Mouse (Mus musculus) embryonic facial prominence, embryonic 11.5 days (tissue): Measurements from ENCODE around the gene Ndufa7. TPM values are rescaled to one million over a fixed set of nuclear protein-coding genes. Genes with fewer than 3 reads are reported as not detected.
"Not testable (repeated sequence)": the region's sequence is repeated elsewhere in the genome, so short reads cannot be mapped to it uniquely, and the experiment has no call there.

Experiments used
- ATAC-seq: fragments of 200-750 bp; cut with Nextera tagmentation; replicated peaks from 2 replicates; pipeline ENCODE4 v1.8.0; 2017; ENCODE audit warnings: low read depth; ENCODE audit not compliant: insufficient number of reproducible peaks, low FRiP score, low TSS enrichment
- DNase-seq: peaks from one replicate; pipeline ENCODE4 v3.0.0-alpha.2; 2015; ENCODE audit warnings: low spot score
- H3K27ac ChIP-seq: fragments of 300-500 bp; sonication (generic); replicated peaks from 2 replicates; pipeline ENCODE4 v1.5.1; 2014; ENCODE audit warnings: mild to moderate bottlenecking, low read depth, low read length, control low read depth
- H3K27me3 ChIP-seq: fragments of 300-500 bp; sonication (generic); 2 replicates; pipeline ENCODE4 v1.6.1; 2014; ENCODE audit warnings: mild to moderate bottlenecking, low read length, moderate library complexity, mixed read lengths; ENCODE audit not compliant: control insufficient read depth, insufficient read depth
- H3K36me3 ChIP-seq: fragments of 300-500 bp; sonication (generic); replicated peaks from 2 replicates; pipeline ENCODE4 v1.6.1; 2014; ENCODE audit warnings: low read depth, mild to moderate bottlenecking, low read length, moderate library complexity, mixed read lengths; ENCODE audit not compliant: control insufficient read depth, insufficient read depth
- H3K4me1 ChIP-seq: fragments of 300-500 bp; sonication (generic); 2 replicates; pipeline ENCODE4 v1.6.1; 2014; ENCODE audit warnings: low read length, mixed read lengths; ENCODE audit not compliant: control insufficient read depth, insufficient read depth
- H3K4me2 ChIP-seq: fragments of 300-500 bp; sonication (generic); 2 replicates; pipeline ENCODE4 v1.6.1; 2014; ENCODE audit warnings: low read depth, mild to moderate bottlenecking, control low read depth, low read length, moderate library complexity
- H3K4me3 ChIP-seq: fragments of 300-500 bp; sonication (generic); 2 replicates; pipeline ENCODE4 v1.5.1; 2014; ENCODE audit warnings: low read depth, low read length, control low read depth
- H3K9ac ChIP-seq: fragments of 300-500 bp; sonication (generic); replicated peaks from 2 replicates; pipeline ENCODE4 v1.6.1; 2014; ENCODE audit warnings: mild to moderate bottlenecking, control low read depth, low read length
- H3K9me3 ChIP-seq: fragments of 300-500 bp; sonication (generic); replicated peaks from 2 replicates; pipeline ENCODE4 v1.6.1; 2016; ENCODE audit warnings: mild to moderate bottlenecking, low read length, inconsistent platforms, mixed read lengths; ENCODE audit not compliant: control insufficient read depth
- WGBS: fragments of 180-500 bp; shearing (Covaris S2); extraction: QIAGEN DNeasy Blood & Tissue Kit; methylation state at CpG from one replicate; pipeline ENCODE4 v1.1.7; 2014; 5-methylcytosine and 5-hydroxymethylcytosine counted together
- polyA plus RNA-seq: library from polyadenylated mRNA; unstranded; fragments of >200 nt; fragmentation: Nextera tagmentation; extraction: Ambion mirVana; gene quantifications from 2 replicates; pipeline ENCODE4 v1.2.1, GENCODE M21; 2014

Gene Ndufa7
- polyA plus RNA-seq, 1 experiment from 2014 or later, result 392 TPM

DNA sequence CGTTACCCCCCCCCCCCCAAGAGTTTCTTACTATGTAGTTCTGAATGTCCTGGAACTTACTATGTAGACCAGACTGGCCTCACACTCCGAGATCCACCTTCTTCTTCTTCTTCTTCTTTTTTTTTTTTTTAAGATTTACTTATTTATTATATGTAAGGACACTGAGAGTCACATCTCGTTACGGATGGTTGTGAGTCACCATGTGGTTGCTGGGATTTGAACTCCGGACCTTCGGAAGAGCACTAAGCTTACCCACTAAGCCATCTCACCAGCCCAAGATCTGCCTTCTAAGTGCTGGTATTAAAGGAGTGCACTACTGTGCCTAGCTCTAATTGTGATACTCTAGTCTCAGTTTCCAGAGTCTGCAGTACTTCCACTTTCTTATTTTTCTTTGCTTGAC lies 9.0 kb upstream of the Ndufa7 start:
- no peaks in the 10 kb centered on the region for H3K27me3 ChIP-seq
- H3K4me2 ChIP-seq, result no peak overlapping the region
- peaks cover 6% of the 10 kb centered on the region; the same call in 1 of the 2 replicates for H3K4me1 ChIP-seq
- H3K4me3 ChIP-seq, result no peak overlapping the region
- DNase-seq (no peak), ATAC-seq (no peak)
- peaks cover 2% of the 10 kb centered on the region for H3K36me3 ChIP-seq
- H3K9ac ChIP-seq, result no peak overlapping the region
- 91% methylated on average over 6 of the region's 6 CpGs for WGBS
- no peak overlapping the region for H3K27ac ChIP-seq
- no peaks in the 10 kb centered on the region for H3K9me3 ChIP-seq

DNA sequence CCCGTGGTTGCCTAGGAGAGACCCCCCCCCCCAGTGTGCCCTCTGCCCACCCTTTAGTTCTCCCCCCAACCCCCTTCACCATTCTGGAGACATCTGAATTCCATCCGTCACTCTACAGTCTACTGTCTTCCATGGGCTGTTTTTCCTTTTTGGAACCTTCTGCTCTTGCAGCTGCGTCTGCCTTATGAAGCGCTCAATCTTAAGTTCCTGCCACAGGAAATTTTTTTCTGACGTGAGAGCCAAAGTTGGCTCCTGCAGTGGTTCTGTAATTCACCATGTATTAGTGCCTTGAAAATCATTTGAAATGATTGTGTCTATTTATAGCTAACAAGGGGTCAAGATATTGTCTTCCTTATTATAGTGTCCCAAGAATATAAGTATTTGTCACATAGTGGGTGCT lies 7.8 kb upstream of the Ndufa7 start:
- no peaks in the 10 kb centered on the region for H3K9me3 ChIP-seq
- H3K9ac ChIP-seq, result no peak overlapping the region
- H3K27me3 ChIP-seq, result no peaks in the 10 kb centered on the region
- H3K4me3 ChIP-seq, result no peak overlapping the region
- peak overlapping the region; percentile 96 for H3K4me2 ChIP-seq
- DNase-seq (no peak), ATAC-seq (no peak)
- peaks cover 6% of the 10 kb centered on the region; the same call in 1 of the 2 replicates for H3K4me1 ChIP-seq
- H3K27ac ChIP-seq, result no peak overlapping the region
- H3K36me3 ChIP-seq, result peaks cover 2% of the 10 kb centered on the region
- 83% methylated on average over 5 of the region's 5 CpGs for WGBS

DNA sequence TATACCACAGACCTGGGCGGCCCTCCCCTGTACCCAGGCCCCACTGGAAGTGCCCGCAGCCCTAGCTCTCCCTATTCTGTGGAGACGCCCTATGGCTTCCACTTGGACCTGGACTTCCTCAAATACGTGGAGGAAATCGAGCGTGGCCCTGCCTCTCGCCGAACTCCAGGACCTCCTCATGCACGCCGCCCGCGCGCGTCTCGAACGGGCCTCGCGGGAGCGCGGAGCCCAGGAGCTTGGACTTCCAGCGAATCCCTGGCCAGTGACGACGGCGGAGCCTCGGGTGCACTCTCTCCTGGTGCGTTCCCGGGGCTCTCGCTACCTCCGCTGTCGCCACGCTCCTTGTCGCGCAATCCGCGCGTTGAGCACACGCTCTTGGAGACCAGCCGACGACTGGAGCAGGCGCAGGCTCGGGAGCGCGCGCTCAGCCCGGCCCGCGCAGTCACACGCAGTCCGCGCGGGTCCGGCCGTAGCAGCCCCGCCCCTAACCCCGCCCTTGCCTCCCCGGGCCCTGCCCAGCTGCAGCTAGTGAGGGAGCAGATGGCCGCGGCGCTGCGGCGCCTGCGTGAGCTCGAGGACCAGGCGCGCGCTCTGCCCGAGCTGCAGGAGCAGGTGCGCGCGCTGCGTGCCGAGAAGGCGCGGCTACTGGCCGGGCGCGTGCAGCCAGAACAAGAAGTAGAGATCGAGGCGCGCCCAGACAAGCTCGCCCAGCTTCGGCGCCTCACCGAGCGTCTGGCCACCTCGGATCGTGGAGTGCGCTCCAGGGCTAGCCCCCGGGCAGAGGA lies 7.0 kb upstream of the Ndufa7 start:
- Histone ChIP-seq H3K4me2 (peak overlapping the region; percentile 96), H3K36me3 (peaks cover 2% of the 10 kb centered on the region), H3K27me3 (no peaks in the 10 kb centered on the region), H3K9ac (peak overlapping the region; percentile 85), H3K27ac (peak overlapping the region; percentile 70), H3K4me1 (peaks cover 6% of the 10 kb centered on the region; the same call in 1 of the 2 replicates), H3K9me3 (no peaks in the 10 kb centered on the region), H3K4me3 (peak overlapping the region; percentile 57)
- peak; percentile 91 for ATAC-seq
- under 1% methylated on average over 89 of the region's 89 CpGs for WGBS
- peak; percentile 97 for DNase-seq

DNA sequence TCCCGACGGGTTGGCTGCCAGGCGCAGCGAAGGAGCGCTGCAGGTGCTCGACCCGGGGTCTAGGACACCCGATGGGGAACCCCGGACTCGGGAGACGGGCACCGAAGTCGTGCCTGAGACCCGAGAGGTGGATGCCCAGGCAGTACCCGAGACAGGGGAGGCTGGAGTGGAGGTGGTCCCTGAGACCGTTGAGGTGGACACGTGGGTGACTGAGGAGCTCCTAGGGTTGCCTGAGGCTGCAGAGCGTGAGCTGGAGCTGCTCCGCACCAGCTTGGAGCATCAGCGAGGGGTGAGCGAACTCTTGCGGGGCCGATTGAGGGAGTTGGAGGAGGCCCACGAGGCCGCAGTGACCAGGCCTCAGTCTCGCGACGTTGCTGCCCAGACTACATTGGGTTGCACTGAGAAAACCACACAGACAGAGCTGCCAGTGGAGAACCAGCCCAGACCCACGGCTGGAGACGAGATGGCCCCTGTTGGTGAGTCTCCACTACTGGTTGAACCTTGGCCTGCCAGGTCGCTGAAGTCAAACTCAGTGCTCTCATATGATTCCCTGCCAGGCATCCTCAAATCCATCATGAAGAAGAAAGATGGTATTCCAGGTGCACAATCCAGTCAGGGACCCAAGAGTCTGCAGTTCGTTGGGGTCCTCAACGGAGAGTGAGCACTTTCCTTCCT lies 6.3 kb upstream of the Ndufa7 start:
- Histone ChIP-seq H3K36me3 (peaks cover 2% of the 10 kb centered on the region), H3K9ac (peak overlapping the region; percentile 85), H3K4me1 (peaks cover 6% of the 10 kb centered on the region; the same call in 1 of the 2 replicates), H3K27me3 (no peaks in the 10 kb centered on the region), H3K9me3 (no peaks in the 10 kb centered on the region), H3K4me3 (peak overlapping the region; percentile 57), H3K4me2 (peak overlapping the region; percentile 96), H3K27ac (peak overlapping the region; percentile 70)
- DNase-seq, result no peak
- peak; percentile 60 for ATAC-seq
- 20% methylated on average over 33 of the region's 33 CpGs for WGBS

DNA sequence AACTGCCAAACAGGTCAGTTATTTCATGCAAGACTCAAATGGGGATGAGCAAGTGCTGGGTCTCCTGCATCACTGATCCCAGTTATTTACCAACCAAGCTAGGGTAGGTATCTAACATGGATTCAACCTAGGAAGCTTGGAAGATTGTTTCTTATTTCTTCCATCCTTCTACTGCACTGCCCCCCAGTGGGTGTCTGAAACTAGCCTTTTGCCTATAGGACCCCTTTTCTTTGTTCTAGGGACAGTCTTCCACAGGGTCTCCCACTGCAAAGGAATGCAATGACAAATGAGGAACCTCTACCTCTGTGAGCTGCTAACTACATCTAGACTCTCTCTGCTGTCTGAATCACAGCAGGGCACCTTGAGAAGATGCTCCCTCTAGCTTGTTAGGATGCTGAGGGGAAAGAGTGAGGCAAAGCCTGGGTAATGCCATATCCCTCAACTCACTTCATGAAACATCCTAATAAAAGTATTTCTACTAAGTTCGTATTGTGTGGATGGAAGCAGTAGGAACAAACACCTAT lies 1.9 kb upstream of the Ndufa7 start:
- Histone ChIP-seq H3K4me2 (peak overlapping the region; percentile 14; the same call in 1 of the 2 replicates), H3K27me3 (no peaks in the 10 kb centered on the region), H3K4me3 (no peak overlapping the region), H3K36me3 (peaks cover 2% of the 10 kb centered on the region; the same call in 1 of the 2 replicates), H3K27ac (no peak overlapping the region), H3K9ac (no peak overlapping the region), H3K4me1 (peaks cover 3% of the 10 kb centered on the region), H3K9me3 (no peaks in the 10 kb centered on the region)
- 84% methylated on average over 1 of the region's 1 CpGs for WGBS
- DNase-seq (no peak), ATAC-seq (no peak)

DNA sequence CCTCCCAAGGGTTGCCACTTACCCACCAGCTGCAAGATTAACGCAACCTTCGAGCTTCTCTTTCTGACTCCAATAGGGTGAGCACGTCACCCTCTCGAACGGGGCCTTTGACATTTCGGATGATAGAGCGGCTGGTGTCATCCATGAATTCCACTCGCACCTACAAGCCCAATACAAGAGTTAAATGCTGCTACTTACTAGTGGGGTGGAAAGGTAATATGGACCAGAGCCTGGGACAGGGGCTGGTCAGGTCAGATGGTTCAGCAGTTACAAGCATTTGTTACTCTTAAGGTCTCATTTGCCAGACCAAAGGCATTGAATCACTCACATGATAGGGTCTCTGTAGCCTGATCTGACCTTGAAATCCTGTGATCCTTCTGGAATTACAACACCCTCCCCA lies 1.2 kb upstream of the Ndufa7 start:
- Histone ChIP-seq H3K4me3 (peak overlapping the region; percentile 69), H3K4me2 (peak overlapping the region; percentile 72), H3K9ac (peak overlapping the region; percentile 80)
- not testable (repeated sequence) for H3K27me3 ChIP-seq, H3K4me1 ChIP-seq, DNase-seq, ATAC-seq, H3K27ac ChIP-seq, H3K36me3 ChIP-seq, H3K9me3 ChIP-seq
- WGBS, result 82% methylated on average over 8 of the region's 8 CpGs

DNA sequence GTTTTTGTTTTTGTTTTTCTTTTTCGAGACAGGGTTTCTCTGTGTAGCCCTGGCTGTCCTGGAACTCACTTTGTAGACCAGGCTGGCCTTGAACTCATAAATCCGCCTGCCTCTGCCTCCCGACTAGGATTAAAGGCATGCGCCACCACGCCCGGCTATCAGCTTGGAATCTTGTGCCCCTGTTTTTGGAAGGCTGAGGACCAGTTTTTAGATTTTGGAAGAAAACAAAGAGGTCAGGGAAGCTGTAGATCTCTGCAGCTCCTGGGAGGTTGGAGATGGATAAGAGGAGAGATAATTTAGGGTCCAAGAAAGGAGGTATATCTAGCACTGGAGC lies 592 bp downstream of the Ndufa7 start:
- H3K4me1 ChIP-seq, H3K27me3 ChIP-seq, H3K36me3 ChIP-seq, H3K27ac ChIP-seq, H3K9me3 ChIP-seq, ATAC-seq, DNase-seq: not testable (repeated sequence)
- peak overlapping the region; percentile 69 for H3K4me3 ChIP-seq
- WGBS, result 9% methylated on average over 6 of the region's 6 CpGs
- H3K4me2 ChIP-seq, result peak overlapping the region; percentile 64
- H3K9ac ChIP-seq, result peak overlapping the region; percentile 80

DNA sequence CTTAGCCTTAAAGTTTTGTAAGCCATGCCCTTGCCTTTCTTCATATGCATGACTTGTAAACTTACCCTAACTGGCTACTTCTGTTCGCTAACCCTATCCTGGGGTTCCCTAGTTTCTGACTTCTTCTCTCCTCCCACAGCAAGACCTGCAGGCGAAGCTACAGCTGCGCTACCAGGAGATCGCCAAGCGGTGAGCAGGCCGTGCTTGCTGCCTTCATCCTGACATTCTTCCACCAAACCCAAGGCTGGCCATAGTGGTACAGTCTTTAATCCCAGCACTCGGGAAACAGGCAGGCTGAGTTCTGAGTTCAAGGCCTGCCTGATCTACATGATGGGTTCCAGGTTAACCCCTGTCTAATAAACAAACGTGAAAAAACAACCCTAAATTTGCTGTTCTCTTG lies 1.1 kb downstream of the Ndufa7 start:
- no peaks in the 10 kb centered on the region for H3K9me3 ChIP-seq
- H3K4me3 ChIP-seq, result peak overlapping the region; percentile 69
- peaks cover 8% of the 10 kb centered on the region; the same call in 1 of the 2 replicates for H3K36me3 ChIP-seq
- H3K4me1 ChIP-seq, result no peaks in the 10 kb centered on the region; the same call in none of the 2 replicates
- ATAC-seq (no peak), DNase-seq (no peak)
- peak overlapping the region; percentile 80; the same call in 1 of the 2 replicates for H3K9ac ChIP-seq
- WGBS, result 88% methylated on average over 8 of the region's 8 CpGs
- H3K4me2 ChIP-seq, result peak overlapping the region; percentile 64
- H3K27ac ChIP-seq, result no peak overlapping the region
- no peaks in the 10 kb centered on the region for H3K27me3 ChIP-seq
